Mouse (Mus musculus) lung, postnatal 0 days (tissue): Measurements from ENCODE around the gene D030056L22Rik. TPM values are rescaled to one million over a fixed set of nuclear protein-coding genes. Genes with fewer than 3 reads are reported as not detected.
"Not testable (repeated sequence)": the region's sequence is repeated elsewhere in the genome, so short reads cannot be mapped to it uniquely, and the experiment has no call there.

Source experiments
- ATAC-seq: fragments of 200-750 bp; cut with Nextera tagmentation; 2 replicates; pipeline ENCODE4 v1.8.0; 2017; ENCODE audit warnings: moderate library complexity
- DNase-seq: peaks from one replicate; pipeline ENCODE4 v3.0.0-alpha.2; 2016; ENCODE audit warnings: low spot score
- H3K27ac ChIP-seq: fragments of 300-500 bp; sonication (generic); 2 replicates; pipeline ENCODE4 v1.5.1; 2014; ENCODE audit warnings: antibody characterized with exemption, mild to moderate bottlenecking, low read length, mixed read lengths
- H3K27me3 ChIP-seq: fragments of 300-500 bp; sonication (generic); replicated peaks from 2 replicates; pipeline ENCODE4 v1.6.1; 2014; ENCODE audit warnings: low read length, mixed read lengths; ENCODE audit not compliant: insufficient read depth
- H3K36me3 ChIP-seq: fragments of 300-500 bp; sonication (generic); 2 replicates; pipeline ENCODE4 v1.6.1; 2014; ENCODE audit warnings: low read length, mixed read lengths; ENCODE audit not compliant: insufficient read depth
- H3K4me1 ChIP-seq: fragments of 300-500 bp; sonication (generic); 2 replicates; pipeline ENCODE4 v1.6.1; 2014; ENCODE audit warnings: antibody characterized with exemption, low read depth, low read length, mixed read lengths; ENCODE audit not compliant: insufficient read depth
- H3K4me2 ChIP-seq: fragments of 300-500 bp; sonication (generic); replicated peaks from 2 replicates; pipeline ENCODE4 v1.6.1; 2014; ENCODE audit warnings: low read depth, mild to moderate bottlenecking, low read length, moderate library complexity, mixed read lengths
- H3K4me3 ChIP-seq: fragments of 300-500 bp; sonication (generic); 2 replicates; pipeline ENCODE4 v1.5.1; 2014; ENCODE audit warnings: low read depth, low read length
- H3K9ac ChIP-seq: fragments of 300-500 bp; sonication (generic); replicated peaks from 2 replicates; pipeline ENCODE4 v1.6.1; 2014; ENCODE audit warnings: low read depth, mild to moderate bottlenecking
- H3K9me3 ChIP-seq: fragments of 300-500 bp; sonication (generic); 2 replicates; pipeline ENCODE4 v1.6.1; 2016; ENCODE audit warnings: low read length, mixed read lengths
- CTCF ChIP-seq: IDR thresholded peaks from 2 replicates; pipeline ENCODE4 v1.5.1; 2016; ENCODE audit warnings: antibody characterized with exemption, mild to moderate bottlenecking
- EP300 ChIP-seq: IDR thresholded peaks from 2 replicates; pipeline ENCODE4 v1.6.1; 2016; ENCODE audit warnings: antibody characterized with exemption, mild to moderate bottlenecking, control low read depth
- WGBS: fragments of 180-500 bp; shearing (Covaris S2); extraction: QIAGEN DNeasy Blood & Tissue Kit; methylation state at CpG from one replicate; pipeline ENCODE4 v1.1.7; 2014; 5-methylcytosine and 5-hydroxymethylcytosine counted together
- polyA plus RNA-seq: library from polyadenylated mRNA; unstranded; fragments of >200 nt; fragmentation: Nextera tagmentation; extraction: Ambion mirVana; gene quantifications from 2 replicates; pipeline ENCODE4 v1.2.1, GENCODE M21; 2015

D030056L22Rik gene
- polyA plus RNA-seq, 1 experiment from 2014 or later, result 18.5 TPM

DNA sequence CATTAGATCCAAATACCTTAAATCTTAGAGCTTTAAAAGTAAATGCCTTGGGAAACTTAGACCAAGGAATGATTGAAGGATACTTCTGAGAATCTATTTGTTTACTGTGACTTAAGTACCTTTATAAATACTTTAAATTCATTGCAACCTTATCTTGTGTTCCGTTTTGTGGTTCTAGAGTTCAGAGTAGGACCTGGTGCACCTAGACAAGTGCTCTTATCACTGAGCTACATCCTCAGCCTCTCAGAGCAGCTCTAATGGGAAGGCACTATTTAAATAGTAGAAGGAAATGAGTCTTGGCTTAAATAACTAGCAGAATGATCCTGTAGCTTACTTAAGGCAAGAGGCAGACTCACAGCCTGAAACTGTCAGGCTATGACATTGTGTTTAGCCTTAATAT, 17.4 kb upstream of the D030056L22Rik start:
- Histone ChIP-seq H3K9ac (no peak overlapping the region), H3K9me3 (no peaks in the 10 kb centered on the region), H3K36me3 (no peaks in the 10 kb centered on the region), H3K4me3 (no peak overlapping the region), H3K27ac (no peak overlapping the region), H3K4me1 (no peaks in the 10 kb centered on the region), H3K4me2 (no peak overlapping the region), H3K27me3 (no peaks in the 10 kb centered on the region)
- ATAC-seq, result peak; percentile 44; the same call in 1 of the 2 replicates
- TF ChIP-seq CTCF (no peak), EP300 (peak; percentile 32; the same call in 1 of the 2 replicates)
- WGBS, result 48% methylated on average over 1 of the region's 1 CpGs
- no peak for DNase-seq

DNA sequence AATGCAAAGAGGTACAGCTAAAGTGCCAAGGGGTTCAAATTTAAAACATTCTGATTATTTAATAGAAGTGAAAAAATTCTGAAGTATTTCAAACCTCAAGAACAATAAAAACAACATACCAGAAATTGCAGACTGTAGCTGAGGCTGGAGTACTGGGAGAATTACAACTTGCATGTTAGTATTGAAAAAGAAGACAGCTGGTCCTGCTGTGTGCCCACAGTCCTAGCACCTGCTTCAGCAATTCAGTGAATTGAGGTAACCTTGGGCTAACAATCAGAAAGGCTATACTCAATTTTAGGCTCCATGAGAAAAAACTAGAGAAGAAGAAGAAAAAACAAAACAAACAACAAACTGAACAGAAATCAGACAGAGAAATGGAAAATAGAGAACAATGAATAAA, 4.9 kb upstream of the D030056L22Rik start:
- ATAC-seq (no peak), DNase-seq (no peak)
- H3K27me3 ChIP-seq, result no peaks in the 10 kb centered on the region
- H3K9ac ChIP-seq, result no peak overlapping the region
- no peak for TF ChIP-seq EP300
- no peaks in the 10 kb centered on the region for H3K9me3 ChIP-seq
- H3K4me2 ChIP-seq, result no peak overlapping the region
- H3K4me3 ChIP-seq, result no peak overlapping the region
- no peaks in the 10 kb centered on the region for H3K36me3 ChIP-seq
- no peaks in the 10 kb centered on the region for H3K4me1 ChIP-seq
- no peak overlapping the region for H3K27ac ChIP-seq

DNA sequence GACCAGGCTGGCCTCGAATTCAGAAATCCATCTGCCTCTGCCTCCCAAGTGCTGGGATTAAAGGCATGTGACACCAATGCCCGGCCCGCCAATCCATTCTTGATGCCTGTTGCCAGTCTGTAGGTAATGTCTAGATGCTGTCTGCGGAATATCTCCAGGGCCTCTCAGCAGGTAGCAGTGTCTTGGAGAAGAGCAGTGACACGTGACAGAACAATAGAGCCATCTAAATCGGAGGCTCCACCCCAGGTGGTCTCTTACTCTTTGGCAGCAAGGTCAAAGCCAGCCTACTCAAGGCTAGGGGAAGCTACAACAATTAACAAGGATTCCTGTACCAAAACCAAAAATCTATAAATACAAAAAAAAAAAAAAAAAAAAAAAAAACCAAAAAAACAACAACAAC, 2.1 kb upstream of the D030056L22Rik start:
- 82% methylated on average over 6 of the region's 6 CpGs for WGBS
- Histone ChIP-seq H3K4me1 (peaks cover 11% of the 10 kb centered on the region; the same call in 1 of the 2 replicates), H3K9me3 (no peaks in the 10 kb centered on the region), H3K27ac (no peak overlapping the region), H3K4me3 (no peak overlapping the region), H3K36me3 (no peaks in the 10 kb centered on the region), H3K27me3 (no peaks in the 10 kb centered on the region), H3K9ac (no peak overlapping the region), H3K4me2 (no peak overlapping the region)
- ATAC-seq, result no peak
- TF ChIP-seq EP300 (no peak), CTCF (no peak)
- no peak for DNase-seq

DNA sequence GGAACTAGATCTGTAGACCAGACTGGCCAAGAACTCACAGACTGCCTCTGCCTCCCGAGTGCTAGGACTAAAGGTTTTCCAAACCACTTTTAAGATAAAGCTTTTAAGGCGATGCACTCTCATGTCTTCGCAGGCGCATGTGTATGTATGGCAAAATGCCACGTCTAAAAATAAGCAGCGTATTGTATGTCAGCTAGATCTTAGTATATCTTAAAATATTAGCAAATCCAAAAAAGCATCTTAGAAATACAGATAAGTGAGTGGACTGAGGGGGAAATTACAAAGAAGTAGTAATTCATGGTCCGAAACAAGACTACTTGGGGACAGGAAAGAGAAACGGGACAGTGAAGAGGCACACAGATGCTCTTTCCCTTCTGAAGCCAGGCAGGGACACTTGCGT, 1.4 kb upstream of the D030056L22Rik start:
- DNase-seq, result peak; percentile 8
- peaks cover 11% of the 10 kb centered on the region; the same call in 1 of the 2 replicates for H3K4me1 ChIP-seq
- no peak overlapping the region for H3K9ac ChIP-seq
- no peak for ATAC-seq
- H3K9me3 ChIP-seq, result no peaks in the 10 kb centered on the region
- TF ChIP-seq EP300 (no peak), CTCF (no peak)
- no peak overlapping the region for H3K4me2 ChIP-seq
- no peaks in the 10 kb centered on the region for H3K27me3 ChIP-seq
- no peaks in the 10 kb centered on the region for H3K36me3 ChIP-seq
- H3K27ac ChIP-seq, result no peak overlapping the region
- 72% methylated on average over 9 of the region's 9 CpGs for WGBS
- no peak overlapping the region for H3K4me3 ChIP-seq

DNA sequence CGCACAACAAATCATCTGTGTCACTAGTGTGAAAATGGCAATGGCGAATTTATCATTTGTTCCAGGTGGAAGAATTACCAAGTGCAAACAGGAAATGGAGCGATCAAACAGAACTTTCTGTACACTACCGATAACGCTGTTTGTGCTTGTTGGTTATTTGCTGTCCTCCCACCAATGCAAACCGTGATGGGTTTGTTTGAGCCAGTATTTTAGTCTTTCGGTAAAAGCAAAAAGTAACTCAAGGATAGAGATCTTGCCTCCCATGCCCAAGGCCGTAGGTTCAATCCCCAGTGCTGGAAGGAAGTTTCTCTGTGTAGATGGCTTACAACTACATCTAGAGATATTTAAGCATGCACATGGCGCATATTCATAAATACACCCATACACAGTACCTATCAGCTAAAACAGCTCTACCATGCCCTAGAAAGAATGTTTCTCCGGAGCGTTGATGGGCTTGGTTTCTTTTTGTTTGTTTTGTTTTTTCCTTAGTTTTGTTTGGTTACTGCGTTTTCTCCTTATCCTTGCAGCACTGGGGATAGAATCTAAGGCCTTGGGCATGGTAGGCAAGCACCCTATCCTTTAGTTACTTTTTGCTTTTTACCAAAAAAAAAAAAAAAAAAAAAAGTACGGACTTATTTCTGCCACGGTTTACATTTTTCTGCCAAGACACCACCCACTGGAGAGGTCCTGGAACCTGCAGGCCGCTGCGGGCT, 684 bp upstream of the D030056L22Rik start:
- Histone ChIP-seq H3K4me3 (peak overlapping the region; percentile 66), H3K36me3 (no peaks in the 10 kb centered on the region), H3K27me3 (no peaks in the 10 kb centered on the region), H3K9me3 (no peaks in the 10 kb centered on the region), H3K9ac (peak overlapping the region; percentile 55), H3K4me1 (peaks cover 11% of the 10 kb centered on the region; the same call in 1 of the 2 replicates), H3K27ac (peak overlapping the region; percentile 94), H3K4me2 (peak overlapping the region; percentile 94)
- DNase-seq, result no peak
- no peak for ATAC-seq
- WGBS, result 49% methylated on average over 16 of the region's 16 CpGs
- TF ChIP-seq EP300, result no peak
- TF ChIP-seq CTCF, result no peak

DNA sequence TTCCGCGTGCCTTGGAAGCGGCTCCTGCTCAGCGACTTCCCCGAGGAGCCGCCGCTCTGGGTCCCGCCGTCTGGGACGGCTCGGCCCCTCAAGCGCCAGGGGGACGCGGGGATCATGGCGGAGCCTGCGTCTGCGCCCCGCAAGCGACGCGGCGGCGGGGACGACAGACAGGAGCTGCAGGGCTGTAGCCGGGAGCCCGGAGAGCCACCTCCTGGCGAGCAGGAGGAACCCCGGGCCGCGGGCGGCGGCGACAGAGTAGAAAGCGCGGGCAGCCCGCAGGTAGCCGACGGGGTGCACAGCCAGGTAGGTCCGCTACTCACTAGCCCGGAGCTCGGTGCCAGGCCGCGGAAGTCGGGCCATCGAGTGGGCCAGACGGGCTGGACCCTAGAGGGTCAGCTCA, 364 bp downstream of the D030056L22Rik start:
- peak; percentile 42 for DNase-seq
- H3K4me3 ChIP-seq, result peak overlapping the region; percentile 66
- peak overlapping the region; percentile 94 for H3K27ac ChIP-seq
- peak overlapping the region; percentile 94 for H3K4me2 ChIP-seq
- not testable (repeated sequence) for H3K36me3 ChIP-seq, H3K27me3 ChIP-seq, H3K9me3 ChIP-seq
- peak; percentile 40; the same call in 1 of the 2 replicates for TF ChIP-seq CTCF
- peak; percentile 63 for ATAC-seq
- peak overlapping the region; percentile 65 for H3K9ac ChIP-seq
- H3K4me1 ChIP-seq, result peaks cover 11% of the 10 kb centered on the region; the same call in 1 of the 2 replicates
- WGBS, result under 1% methylated on average over 33 of the region's 46 CpGs
